In genomic region chr2:41982386-41982785, GRCm38 (mm10) we compare ENCODE assay signal across 20 mouse cellular contexts.
DNase-seq lines count a peak whose midpoint lies in the region; ATAC-seq and TF ChIP-seq lines count a peak whose summit lies in the region.
"Had no signal": no experiment of that assay in that cellular context is flagged by ENCODE, and none has a peak within 500 bp of the region (broad histone marks: within the 10 kb centered on the region; RNA-seq: fewer than 3 reads in every experiment).

No protein-coding gene starts in this region.

- WGBS in lung, postnatal 0 days, result 71% methylated on average over 1 of the region's 1 CpGs

- intact Hi-C loops in gastrocnemius, postnatal 36 days (cut with DNase I), result no loop called here

- H3K4me3 ChIP-seq in lung, postnatal 0 days (ENCODE audit: low read depth, low read length), result no peak overlapping the region
- H3K4me3 ChIP-seq: embryonic facial prominence, embryonic 10.5 days; gastrocnemius, adult 2 months; heart, embryonic 12.5 days; hindbrain, embryonic 13.5 days; limb, embryonic 10.5 days had no signal

- H3K9me3 ChIP-seq in lung, postnatal 0 days (ENCODE audit: low read length), result no peaks in the 10 kb centered on the region
- H3K9me3 ChIP-seq: embryonic facial prominence, embryonic 10.5 days; heart, embryonic 12.5 days; hindbrain, embryonic 13.5 days; limb, embryonic 10.5 days had no signal

- H3K27ac ChIP-seq in lung, postnatal 0 days (ENCODE audit: low read length), result no peak overlapping the region
- H3K27ac ChIP-seq: embryonic facial prominence, embryonic 10.5 days; gastrocnemius, adult 2 months; hindbrain, embryonic 13.5 days; limb, embryonic 10.5 days; stomach, postnatal 0 days had no signal

- H3K9ac ChIP-seq in lung, postnatal 0 days (replicated peaks; ENCODE audit: low read depth), result no peak overlapping the region
- H3K9ac ChIP-seq: heart, embryonic 12.5 days; hindbrain, embryonic 13.5 days; liver, postnatal 0 days had no signal

- no peaks in the 10 kb centered on the region for H3K27me3 ChIP-seq in lung, postnatal 0 days (replicated peaks; ENCODE audit: insufficient read depth, low read length)
- H3K27me3 ChIP-seq: heart, embryonic 12.5 days; hindbrain, embryonic 13.5 days had no signal

- no peaks in the 10 kb centered on the region for H3K4me1 ChIP-seq in lung, postnatal 0 days (ENCODE audit: insufficient read depth, low read depth, low read length)
- H3K4me1 ChIP-seq: embryonic facial prominence, embryonic 10.5 days; heart, embryonic 12.5 days; hindbrain, embryonic 13.5 days; limb, embryonic 10.5 days had no signal

- no peaks in the 10 kb centered on the region for H3K36me3 ChIP-seq in lung, postnatal 0 days (ENCODE audit: insufficient read depth, low read length)
- H3K36me3 ChIP-seq: embryonic facial prominence, embryonic 10.5 days; heart, embryonic 12.5 days; hindbrain, embryonic 13.5 days; limb, embryonic 10.5 days had no signal

- no peak for TF ChIP-seq EP300 in lung, postnatal 0 days (IDR thresholded peaks at IDR 0.05)

- no peak overlapping the region for H3K4me2 ChIP-seq in lung, postnatal 0 days (replicated peaks; ENCODE audit: low read depth, low read length)
- H3K4me2 ChIP-seq: heart, embryonic 12.5 days; hindbrain, embryonic 13.5 days had no signal

- no peak for TF ChIP-seq CTCF in lung, postnatal 0 days (IDR thresholded peaks at IDR 0.05)

- DNase-seq in cerebellum, postnatal 4 days (ENCODE audit: low spot score in 2 of 2), result no peak
- DNase-seq in layer of hippocampus, adult 9-11 months, result peak; percentile 13
- DNase-seq in layer of hippocampus, postnatal 36 days, result no peak
- DNase-seq in cerebellum, adult 9-11 months, result peak; percentile 93
- no peak for DNase-seq in adrenal gland, postnatal 36 days
- no peak for DNase-seq in lung, postnatal 0 days (ENCODE audit: low spot score)
- DNase-seq in gastrocnemius, postnatal 36 days, result no peak
- DNase-seq: adrenal gland, adult 2 months; gastrocnemius, adult 2 months; heart, postnatal 14 days; kidney, adult 9 months; kidney, postnatal 36 days; liver, postnatal 0 days had no signal

- ATAC-seq in cerebellum, adult (ENCODE audit: insufficient number of reproducible peaks, low FRiP score, low TSS enrichment), result peak; percentile 87
- ATAC-seq in lung, postnatal 0 days, result no peak
- ATAC-seq: liver, postnatal 0 days; midbrain, embryonic 16.5 days had no signal

Comparison
In these comparisons a context has a peak if more than half of its experiments do, and no peak if none do; other contexts are left out.
1. DNase-seq: peak in layer of hippocampus, adult 9-11 months (single experiment) and cerebellum, adult 9-11 months (single experiment); none in cerebellum, postnatal 4 days (0 of 2), layer of hippocampus, postnatal 36 days (0 of 2), adrenal gland, postnatal 36 days (0 of 2), lung, postnatal 0 days (single experiment) and gastrocnemius, postnatal 36 days (0 of 2).